In genomic region chr4:63745271-63745670, GRCm38 (mm10) we compare ENCODE assay signal across 10 mouse cellular contexts. TPM values are rescaled to one million over a fixed set of nuclear protein-coding genes. Genes with fewer than 3 reads are reported as not detected.
DNase-seq lines count a peak whose midpoint lies in the region; ATAC-seq lines count a peak whose summit lies in the region.
"Had no signal": no experiment of that assay in that cellular context is flagged by ENCODE, and none has a peak within 500 bp of the region (broad histone marks: within the 10 kb centered on the region; RNA-seq: fewer than 3 reads in every experiment).

No protein-coding gene starts in this region.

- no peaks in the 10 kb centered on the region for H3K36me3 ChIP-seq in heart, embryonic 13.5 days
- H3K36me3 ChIP-seq in kidney, embryonic 15.5 days: no peaks in the 10 kb centered on the region
- no peaks in the 10 kb centered on the region for H3K36me3 ChIP-seq in hindbrain, embryonic 16.5 days (ENCODE audit: control insufficient read depth, insufficient read depth, low read length)
- H3K36me3 ChIP-seq: embryonic facial prominence, embryonic 12.5 days had no signal

- no peaks in the 10 kb centered on the region for H3K9me3 ChIP-seq in heart, embryonic 13.5 days
- H3K9me3 ChIP-seq in kidney, embryonic 15.5 days (replicated peaks): no peaks in the 10 kb centered on the region
- no peaks in the 10 kb centered on the region for H3K9me3 ChIP-seq in hindbrain, embryonic 16.5 days (ENCODE audit: control insufficient read depth, low read length)
- H3K9me3 ChIP-seq: embryonic facial prominence, embryonic 12.5 days had no signal

- 34% methylated on average over 6 of the region's 6 CpGs for WGBS in heart, embryonic 13.5 days
- 55% methylated on average over 6 of the region's 6 CpGs for WGBS in kidney, embryonic 15.5 days
- 73% methylated on average over 6 of the region's 6 CpGs for WGBS in hindbrain, embryonic 16.5 days

- DNase-seq in lung, postnatal 14 days: peak; percentile 70
- no peak for DNase-seq in adrenal gland, adult 2 months
- no peak for DNase-seq in left cerebral cortex, adult 18-20 months (ENCODE audit: low spot score in 2 of 2)

- H3K27me3 ChIP-seq in heart, embryonic 13.5 days (replicated peaks): peaks cover 53% of the 10 kb centered on the region
- no peaks in the 10 kb centered on the region for H3K27me3 ChIP-seq in kidney, embryonic 15.5 days
- no peaks in the 10 kb centered on the region for H3K27me3 ChIP-seq in hindbrain, embryonic 16.5 days (replicated peaks; ENCODE audit: control insufficient read depth, insufficient read depth, low read length)
- H3K27me3 ChIP-seq: embryonic facial prominence, embryonic 12.5 days had no signal

- H3K4me3 ChIP-seq in heart, embryonic 13.5 days: no peak overlapping the region
- H3K4me3 ChIP-seq in kidney, embryonic 15.5 days (replicated peaks): no peak overlapping the region
- H3K4me3 ChIP-seq in hindbrain, embryonic 16.5 days (ENCODE audit: low read length): no peak overlapping the region
- H3K4me3 ChIP-seq: embryonic facial prominence, embryonic 12.5 days had no signal

- ATAC-seq in activated CD4-positive, CD25-positive, alpha-beta regulatory T cell, adult 4 months: peak; percentile 36
- ATAC-seq in heart, embryonic 13.5 days (ENCODE audit: extremely low read depth, insufficient number of reproducible peaks, low FRiP score, low TSS enrichment): no peak
- ATAC-seq in kidney, embryonic 15.5 days (replicated peaks; ENCODE audit: low FRiP score): no peak
- ATAC-seq in hindbrain, embryonic 16.5 days: no peak

- peaks cover 12% of the 10 kb centered on the region for H3K4me1 ChIP-seq in heart, embryonic 13.5 days
- H3K4me1 ChIP-seq in kidney, embryonic 15.5 days: peaks cover 36% of the 10 kb centered on the region
- no peaks in the 10 kb centered on the region for H3K4me1 ChIP-seq in hindbrain, embryonic 16.5 days (ENCODE audit: control insufficient read depth, insufficient read depth, low read depth, low read length)

- H3K27ac ChIP-seq in heart, embryonic 13.5 days (replicated peaks): no peak overlapping the region
- H3K27ac ChIP-seq in kidney, embryonic 15.5 days: peak overlapping the region; percentile 72
- no peak overlapping the region for H3K27ac ChIP-seq in hindbrain, embryonic 16.5 days (ENCODE audit: low read depth, low read length)
- H3K27ac ChIP-seq: embryonic facial prominence, embryonic 12.5 days had no signal

- H3K9ac ChIP-seq in heart, embryonic 13.5 days: no peak overlapping the region
- no peak overlapping the region for H3K9ac ChIP-seq in kidney, embryonic 15.5 days
- H3K9ac ChIP-seq in hindbrain, embryonic 16.5 days (ENCODE audit: low read depth, low read length): no peak overlapping the region
- H3K9ac ChIP-seq: embryonic facial prominence, embryonic 12.5 days; liver, postnatal 0 days had no signal

- H3K4me2 ChIP-seq in heart, embryonic 13.5 days: peak overlapping the region; percentile 14
- peak overlapping the region; percentile 43 for H3K4me2 ChIP-seq in kidney, embryonic 15.5 days
- H3K4me2 ChIP-seq in hindbrain, embryonic 16.5 days (ENCODE audit: low read length): no peak overlapping the region
- H3K4me2 ChIP-seq: embryonic facial prominence, embryonic 12.5 days had no signal

RNA-seq across cellular contexts. Expression of gene Tnfsf15, which starts 0.4 kb away (rescaled TPM):
- polyA plus RNA-seq in activated CD4-positive, CD25-positive, alpha-beta regulatory T cell, adult 4 months (2017; shearing (Covaris generic)): under 1 TPM; 0.36 to 0.54 TPM
- 0.05 TPM in 1 of 2 replicates, not detected in the other for polyA plus RNA-seq in heart, embryonic 13.5 days (2015; fragmentation: Nextera tagmentation; extraction: Ambion mirVana)
- 0.80 and 0.92 TPM in 2 replicates for polyA plus RNA-seq in kidney, embryonic 15.5 days (2015; fragmentation: Nextera tagmentation; extraction: Ambion mirVana)
- total RNA-seq in adrenal gland, adult 2 months (2021): under 1 TPM; 0.32 to 0.79 TPM
- 0.03 TPM in 1 of 2 replicates, not detected in the other for polyA plus RNA-seq in adrenal gland, adult 2 months (2012; rRNA removed)
- polyA plus RNA-seq in hindbrain, embryonic 16.5 days (2015; fragmentation: Nextera tagmentation; extraction: Ambion mirVana): not detected in 2 replicates
- total RNA-seq in left cerebral cortex, adult 18-20 months (2021): under 1 TPM in 1 of 2 experiments, not detected in 1; 0.14 TPM
- total RNA-seq: neutrophil, adult 5-6 weeks had no signal
- polyA plus RNA-seq: embryonic facial prominence, embryonic 12.5 days; liver, postnatal 0 days had no signal
